Mouse (Mus musculus) liver, postnatal 0 days (tissue): ENCODE measurements around the gene Ppp2r5d. TPM values are rescaled to one million over a fixed set of nuclear protein-coding genes. Genes with fewer than 3 reads are reported as not detected.

Source experiments
- ATAC-seq: fragments of 200-750 bp; cut with Nextera tagmentation; 2 replicates; pipeline ENCODE4 v1.8.0; 2017; ENCODE audit warnings: mild to moderate bottlenecking, moderate library complexity
- DNase-seq: peaks from one replicate; pipeline ENCODE4 v3.0.0-alpha.2; 2016
- H3K27ac ChIP-seq: fragments of 300-500 bp; sonication (generic); 2 replicates; pipeline ENCODE4 v1.5.1; 2014; ENCODE audit warnings: antibody characterized with exemption, moderate library complexity, mild to moderate bottlenecking, low read depth
- H3K27me3 ChIP-seq: fragments of 300-500 bp; sonication (generic); 2 replicates; pipeline ENCODE4 v1.6.1; 2014; ENCODE audit warnings: low read length, control low read depth, mixed read lengths; ENCODE audit not compliant: insufficient read depth
- H3K36me3 ChIP-seq: fragments of 300-500 bp; sonication (generic); replicated peaks from 2 replicates; pipeline ENCODE4 v1.6.1; 2014; ENCODE audit warnings: mild to moderate bottlenecking, control low read depth, low read length, moderate library complexity, mixed read lengths; ENCODE audit not compliant: insufficient read depth
- H3K4me1 ChIP-seq: fragments of 300-500 bp; sonication (generic); 2 replicates; pipeline ENCODE4 v1.6.1; 2014; ENCODE audit warnings: antibody characterized with exemption, mild to moderate bottlenecking, control low read depth; ENCODE audit not compliant: insufficient read depth
- H3K4me2 ChIP-seq: fragments of 300-500 bp; sonication (generic); 2 replicates; pipeline ENCODE4 v1.6.1; 2014; ENCODE audit warnings: low read depth, mild to moderate bottlenecking, low read length, moderate library complexity, mixed read lengths
- H3K4me3 ChIP-seq: fragments of 300-500 bp; sonication (generic); 2 replicates; pipeline ENCODE4 v1.5.1; 2014; ENCODE audit warnings: low read depth, low read length
- H3K9ac ChIP-seq: fragments of 300-500 bp; sonication (generic); replicated peaks from 2 replicates; pipeline ENCODE4 v1.6.1; 2014; ENCODE audit warnings: mild to moderate bottlenecking, moderate library complexity
- H3K9me3 ChIP-seq: fragments of 300-500 bp; sonication (generic); 2 replicates; pipeline ENCODE4 v1.6.1; 2016; ENCODE audit warnings: mild to moderate bottlenecking, control low read depth, low read length, mixed read lengths
- CTCF ChIP-seq: sonication (generic); IDR thresholded peaks from 2 replicates; pipeline ENCODE4 v1.5.1; 2016; ENCODE audit warnings: antibody characterized with exemption, low read depth
- EP300 ChIP-seq: IDR thresholded peaks from 2 replicates; pipeline ENCODE4 v1.6.1; 2016; ENCODE audit warnings: antibody characterized with exemption, low read depth, mild to moderate bottlenecking
- WGBS: fragments of 180-500 bp; shearing (Covaris S2); extraction: QIAGEN DNeasy Blood & Tissue Kit; methylation state at CpG from one replicate; pipeline ENCODE4 v1.1.7; 2014; ENCODE audit not compliant: insufficient replicate concordance; 5-methylcytosine and 5-hydroxymethylcytosine counted together
- polyA plus RNA-seq: library from polyadenylated mRNA; unstranded; fragments of >200 nt; fragmentation: Nextera tagmentation; extraction: Ambion mirVana; gene quantifications from 2 replicates; pipeline ENCODE4 v1.2.1, GENCODE M21; 2015

The Ppp2r5d gene
- polyA plus RNA-seq, 1 experiment from 2014 or later, result 12.5 TPM

GRCm38 (mm10) chr17:46651755-46652547 is 53.0 kb downstream of the Ppp2r5d start:
- Histone ChIP-seq H3K4me2 (peak overlapping the region; percentile 91), H3K4me3 (0 out of 2 replicates have a peak overlapping the region, but pooled peaks have one; percentile 62)
- no peak for TF ChIP-seq CTCF
- TF ChIP-seq EP300, result no peak

GRCm38 (mm10) chr17:46651292-46651691 is 53.6 kb downstream of the Ppp2r5d start:
- ATAC-seq, result no peak
- H3K36me3 ChIP-seq, result peaks cover 21% of the 10 kb centered on the region
- H3K4me1 ChIP-seq, result peaks cover 23% of the 10 kb centered on the region

More at GRCm38 (mm10) chr17:46651755-46652547, 53.0 kb downstream of the Ppp2r5d start:
- no peak for DNase-seq
- Histone ChIP-seq H3K27ac (no peak overlapping the region), H3K9ac (peak overlapping the region; percentile 70), H3K36me3 (peaks cover 21% of the 10 kb centered on the region), H3K9me3 (no peaks in the 10 kb centered on the region), H3K4me1 (peaks cover 17% of the 10 kb centered on the region), H3K27me3 (no peaks in the 10 kb centered on the region)
- 73% methylated on average over 20 of the region's 20 CpGs for WGBS
- ATAC-seq, result no peak

GRCm38 (mm10) chr17:46650232-46651031 is 54.5 kb downstream of the Ppp2r5d start, which contains the start of gene Cul7:
Gene Cul7, plus strand, starts transcription at chr17:46650337.
- Histone ChIP-seq H3K36me3 (peaks cover 21% of the 10 kb centered on the region), H3K9ac (peak within 1 kb of the TSS; percentile 70), H3K4me3 (peak within 1 kb of the TSS; percentile 62), H3K4me1 (peaks cover 23% of the 10 kb centered on the region), H3K27me3 (no peaks in the 10 kb centered on the region), H3K4me2 (peak within 1 kb of the TSS; percentile 91), H3K9me3 (no peaks in the 10 kb centered on the region), H3K27ac (peak within 1 kb of the TSS; percentile 84)
- under 1% methylated on average over 43 of the region's 58 CpGs for WGBS
- no peak for TF ChIP-seq CTCF
- TF ChIP-seq EP300, result peak; percentile 41; the same call in 1 of the 2 replicates
- ATAC-seq (peak; percentile 77), DNase-seq (peak; percentile 90)

More at GRCm38 (mm10) chr17:46651292-46651691, 53.6 kb downstream of the Ppp2r5d start:
- 72% methylated on average over 17 of the region's 17 CpGs for WGBS
- Histone ChIP-seq H3K4me2 (peak overlapping the region; percentile 91), H3K27ac (0 out of 2 replicates have a peak overlapping the region, but pooled peaks have one; percentile 84), H3K4me3 (peak overlapping the region; percentile 62), H3K27me3 (no peaks in the 10 kb centered on the region), H3K9ac (peak overlapping the region; percentile 70), H3K9me3 (no peaks in the 10 kb centered on the region)
- TF ChIP-seq EP300 (no peak), CTCF (no peak)
- no peak for DNase-seq

DNA sequence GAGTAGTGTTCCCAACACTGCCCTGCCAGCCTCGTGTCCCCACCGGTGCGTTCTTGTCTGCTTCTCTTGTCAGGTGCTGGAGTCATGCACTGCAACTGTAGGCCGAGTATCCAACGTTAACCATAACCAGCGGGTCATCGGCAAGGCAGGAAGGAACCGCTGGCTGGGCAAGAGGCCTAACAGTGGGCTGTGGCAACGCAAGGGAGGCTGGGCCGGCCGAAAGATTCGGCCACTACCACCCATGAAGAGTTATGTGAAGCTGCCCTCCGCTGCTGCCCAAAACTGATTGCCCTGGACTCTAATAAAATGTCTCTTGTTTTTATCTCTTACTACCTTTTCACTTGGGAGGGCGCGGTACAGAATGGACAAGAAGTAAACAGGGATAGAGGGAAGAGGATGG is 55.1 kb downstream of the Ppp2r5d start:
- Histone ChIP-seq H3K27me3 (no peaks in the 10 kb centered on the region), H3K9me3 (no peaks in the 10 kb centered on the region), H3K27ac (peak overlapping the region; percentile 84), H3K4me3 (peak overlapping the region; percentile 62), H3K36me3 (peaks cover 21% of the 10 kb centered on the region), H3K4me1 (peaks cover 29% of the 10 kb centered on the region), H3K4me2 (peak overlapping the region; percentile 91), H3K9ac (peak overlapping the region; percentile 70)
- no peak for TF ChIP-seq CTCF
- no peak for TF ChIP-seq EP300
- ATAC-seq (no peak), DNase-seq (no peak)
- WGBS, result 24% methylated on average over 15 of the region's 15 CpGs

DNA sequence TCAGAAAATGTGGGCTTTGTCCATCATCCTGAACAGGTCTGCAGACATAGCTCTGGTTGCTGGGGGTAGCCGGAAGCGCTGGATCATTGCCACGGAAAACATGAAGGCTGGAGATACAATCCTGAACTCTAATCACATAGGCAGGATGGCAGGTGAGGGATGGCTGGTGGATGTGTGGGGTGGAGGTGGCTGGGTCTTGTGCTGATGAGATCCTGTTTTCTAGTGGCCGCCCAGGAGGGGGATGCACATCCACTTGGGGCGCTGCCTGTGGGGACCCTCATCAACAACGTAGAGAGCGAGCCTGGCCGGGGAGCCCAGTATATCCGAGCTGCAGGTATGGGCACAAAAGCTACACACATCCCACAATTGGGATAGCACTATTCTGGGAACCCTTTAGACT is 56.5 kb downstream of the Ppp2r5d start:
- no peak for ATAC-seq
- DNase-seq, result no peak
- H3K4me1 ChIP-seq, result peaks cover 38% of the 10 kb centered on the region
- 89% methylated on average over 9 of the region's 9 CpGs for WGBS
- H3K9ac ChIP-seq, result no peak overlapping the region
- no peak overlapping the region for H3K27ac ChIP-seq
- TF ChIP-seq CTCF (no peak), EP300 (no peak)
- H3K4me2 ChIP-seq, result no peak overlapping the region
- no peaks in the 10 kb centered on the region for H3K27me3 ChIP-seq
- peaks cover 17% of the 10 kb centered on the region for H3K36me3 ChIP-seq
- no peaks in the 10 kb centered on the region for H3K9me3 ChIP-seq
- no peak overlapping the region for H3K4me3 ChIP-seq

DNA sequence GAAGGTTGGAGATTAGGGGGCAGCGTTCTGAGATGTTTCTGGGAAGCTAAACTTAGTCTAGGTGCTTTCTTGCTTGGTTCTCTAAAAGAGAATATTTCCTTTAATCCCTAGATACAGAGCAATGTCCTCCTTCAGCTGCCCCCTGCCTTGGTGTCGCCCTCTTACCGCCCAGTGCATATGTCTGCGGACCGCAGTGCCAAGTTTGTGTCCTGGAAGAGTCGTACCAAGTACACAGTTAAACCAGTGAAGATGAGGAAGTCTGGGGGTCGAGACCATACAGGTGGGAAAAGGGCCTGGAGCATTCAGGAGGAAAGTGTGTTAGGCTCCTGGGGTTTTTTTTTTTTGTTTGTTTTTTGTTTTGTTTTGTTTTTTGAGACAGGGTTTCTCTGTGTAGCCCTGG is 57.6 kb downstream of the Ppp2r5d start:
- peak overlapping the region; percentile 94 for H3K9ac ChIP-seq
- H3K4me1 ChIP-seq, result peaks cover 38% of the 10 kb centered on the region
- H3K4me2 ChIP-seq, result peak overlapping the region; percentile 91; the same call in 1 of the 2 replicates
- no peaks in the 10 kb centered on the region for H3K27me3 ChIP-seq
- H3K36me3 ChIP-seq, result peaks cover 12% of the 10 kb centered on the region
- H3K4me3 ChIP-seq, result peak overlapping the region; percentile 98; the same call in 1 of the 2 replicates
- H3K27ac ChIP-seq, result no peak overlapping the region
- WGBS, result 87% methylated on average over 7 of the region's 7 CpGs
- H3K9me3 ChIP-seq, result no peaks in the 10 kb centered on the region
- TF ChIP-seq EP300, result no peak
- DNase-seq (no peak), ATAC-seq (no peak)
